Mouse (Mus musculus) hindbrain, embryonic 16.5 days (tissue): ENCODE measurements around the gene Qrfpr. TPM values are rescaled to one million over a fixed set of nuclear protein-coding genes. Genes with fewer than 3 reads are reported as not detected.

Source experiments
- ATAC-seq: fragments of 200-750 bp; cut with Nextera tagmentation; 2 replicates; pipeline ENCODE4 v1.8.0; 2017; ENCODE audit warnings: moderate TSS enrichment, moderate library complexity
- H3K27ac ChIP-seq: fragments of 300-500 bp; sonication (generic); 2 replicates; pipeline ENCODE4 v1.5.1; 2014; ENCODE audit warnings: low read depth, mild to moderate bottlenecking, control low read depth, low read length, moderate library complexity
- H3K27me3 ChIP-seq: fragments of 300-500 bp; sonication (generic); replicated peaks from 2 replicates; pipeline ENCODE4 v1.6.1; 2014; ENCODE audit warnings: low read length; ENCODE audit not compliant: control insufficient read depth, insufficient read depth
- H3K36me3 ChIP-seq: fragments of 300-500 bp; sonication (generic); 2 replicates; pipeline ENCODE4 v1.6.1; 2014; ENCODE audit warnings: mild to moderate bottlenecking, low read length, moderate library complexity, mixed read lengths; ENCODE audit not compliant: control insufficient read depth, insufficient read depth
- H3K4me1 ChIP-seq: fragments of 300-500 bp; sonication (generic); 2 replicates; pipeline ENCODE4 v1.6.1; 2014; ENCODE audit warnings: low read depth, low read length; ENCODE audit not compliant: control insufficient read depth, insufficient read depth
- H3K4me2 ChIP-seq: fragments of 300-500 bp; sonication (generic); 2 replicates; pipeline ENCODE4 v1.6.1; 2014; ENCODE audit warnings: mild to moderate bottlenecking, low read length, control low read depth, moderate library complexity
- H3K4me3 ChIP-seq: fragments of 300-500 bp; sonication (generic); 2 replicates; pipeline ENCODE4 v1.5.1; 2014; ENCODE audit warnings: mild to moderate bottlenecking, low read length, control low read depth, moderate library complexity
- H3K9ac ChIP-seq: fragments of 300-500 bp; sonication (generic); 2 replicates; pipeline ENCODE4 v1.6.1; 2014; ENCODE audit warnings: low read depth, mild to moderate bottlenecking, control low read depth, low read length, moderate library complexity
- H3K9me3 ChIP-seq: fragments of 300-500 bp; sonication (generic); 2 replicates; pipeline ENCODE4 v1.6.1; 2014; ENCODE audit warnings: mild to moderate bottlenecking, low read length, moderate library complexity; ENCODE audit not compliant: control insufficient read depth
- WGBS: fragments of 180-500 bp; shearing (Covaris S2); extraction: QIAGEN DNeasy Blood & Tissue Kit; methylation state at CpG from one replicate; pipeline ENCODE4 v1.1.7; 2014; 5-methylcytosine and 5-hydroxymethylcytosine counted together
- polyA plus RNA-seq: library from polyadenylated mRNA; unstranded; fragments of >200 nt; fragmentation: Nextera tagmentation; extraction: Ambion mirVana; gene quantifications from 2 replicates; pipeline ENCODE4 v1.2.1, GENCODE M21; 2015

Gene Qrfpr
- 1.9 and 2.2 TPM in 2 replicates for polyA plus RNA-seq

GRCm38 (mm10) chr3:36221743-36222682, at the start of gene Qrfpr:
Gene Qrfpr, minus strand, starts transcription at chr3:36222313.
- H3K9me3 ChIP-seq, result no peaks in the 10 kb centered on the region
- H3K27me3 ChIP-seq, result 0 out of 2 replicates have a peak, but pooled peaks cover 8% of the 10 kb centered on the region
- peaks cover 7% of the 10 kb centered on the region; the same call in 1 of the 2 replicates for H3K4me1 ChIP-seq
- H3K9ac ChIP-seq, result peak within 1 kb of the TSS; percentile 18
- H3K36me3 ChIP-seq, result no peaks in the 10 kb centered on the region
- H3K27ac ChIP-seq, result no peak within 1 kb of the TSS
- peak within 1 kb of the TSS; percentile 44 for H3K4me3 ChIP-seq
- ATAC-seq, result peak; percentile 88
- 6% methylated on average over 39 of the region's 39 CpGs for WGBS
- peak within 1 kb of the TSS; percentile 85 for H3K4me2 ChIP-seq

GRCm38 (mm10) chr3:36263873-36264272, 41.8 kb upstream of the Qrfpr start:
- H3K9me3 ChIP-seq, result no peaks in the 10 kb centered on the region
- 69% methylated on average over 11 of the region's 11 CpGs for WGBS
- no peaks in the 10 kb centered on the region for H3K36me3 ChIP-seq
- H3K4me2 ChIP-seq, result no peak overlapping the region
- H3K9ac ChIP-seq, result no peak overlapping the region
- H3K4me3 ChIP-seq, result no peak overlapping the region
- peaks cover 7% of the 10 kb centered on the region; the same call in 1 of the 2 replicates for H3K4me1 ChIP-seq
- no peak overlapping the region for H3K27ac ChIP-seq
- no peaks in the 10 kb centered on the region for H3K27me3 ChIP-seq
- ATAC-seq, result no peak

GRCm38 (mm10) chr3:36263265-36263664, 41.2 kb upstream of the Qrfpr start:
- H3K27ac ChIP-seq, result no peak overlapping the region
- 39% methylated on average over 4 of the region's 4 CpGs for WGBS

GRCm38 (mm10) chr3:36250585-36250984, 28.5 kb upstream of the Qrfpr start:
- ATAC-seq, result no peak
- WGBS, result 72% methylated on average over 5 of the region's 5 CpGs
- Histone ChIP-seq H3K27ac (no peak overlapping the region), H3K4me3 (no peak overlapping the region), H3K9ac (no peak overlapping the region), H3K36me3 (no peaks in the 10 kb centered on the region), H3K9me3 (no peaks in the 10 kb centered on the region), H3K27me3 (no peaks in the 10 kb centered on the region), H3K4me1 (no peaks in the 10 kb centered on the region), H3K4me2 (no peak overlapping the region)

More at GRCm38 (mm10) chr3:36263265-36263664, 41.2 kb upstream of the Qrfpr start:
- H3K36me3 ChIP-seq, result no peaks in the 10 kb centered on the region
- H3K9ac ChIP-seq, result no peak overlapping the region
- no peak overlapping the region for H3K4me3 ChIP-seq
- no peaks in the 10 kb centered on the region for H3K9me3 ChIP-seq
- H3K27me3 ChIP-seq, result no peaks in the 10 kb centered on the region
- no peak overlapping the region for H3K4me2 ChIP-seq
- H3K4me1 ChIP-seq, result peaks cover 7% of the 10 kb centered on the region; the same call in 1 of the 2 replicates
- peak; percentile 50; the same call in 1 of the 2 replicates for ATAC-seq

GRCm38 (mm10) chr3:36248446-36248845, 26.3 kb upstream of the Qrfpr start:
- WGBS, result 74% methylated on average over 2 of the region's 2 CpGs
- Histone ChIP-seq H3K27ac (no peak overlapping the region), H3K9ac (no peak overlapping the region), H3K4me3 (no peak overlapping the region), H3K36me3 (no peaks in the 10 kb centered on the region), H3K9me3 (no peaks in the 10 kb centered on the region), H3K4me1 (no peaks in the 10 kb centered on the region), H3K4me2 (no peak overlapping the region), H3K27me3 (no peaks in the 10 kb centered on the region)
- ATAC-seq, result no peak

GRCm38 (mm10) chr3:36229941-36230340, 7.8 kb upstream of the Qrfpr start:
- no peak overlapping the region for H3K4me2 ChIP-seq
- H3K36me3 ChIP-seq, result no peaks in the 10 kb centered on the region
- no peak for ATAC-seq
- no peaks in the 10 kb centered on the region for H3K27me3 ChIP-seq
- H3K9ac ChIP-seq, result no peak overlapping the region
- 73% methylated on average over 2 of the region's 2 CpGs for WGBS
- no peak overlapping the region for H3K4me3 ChIP-seq
- H3K27ac ChIP-seq, result no peak overlapping the region
- no peaks in the 10 kb centered on the region for H3K9me3 ChIP-seq
- no peaks in the 10 kb centered on the region for H3K4me1 ChIP-seq

- H3K9ac ChIP-seq, result no peak overlapping the region
- H3K27ac ChIP-seq, result no peak overlapping the region
- H3K4me3 ChIP-seq, result no peak overlapping the region
- 85% methylated on average over 1 of the region's 1 CpGs for WGBS
- no peaks in the 10 kb centered on the region for H3K36me3 ChIP-seq
- peaks cover 1% of the 10 kb centered on the region; the same call in 1 of the 2 replicates for H3K4me1 ChIP-seq
- H3K4me2 ChIP-seq, result no peak overlapping the region
- ATAC-seq, result no peak
- no peaks in the 10 kb centered on the region for H3K9me3 ChIP-seq
- no peaks in the 10 kb centered on the region for H3K27me3 ChIP-seq
These were observed 5.1 kb upstream of the Qrfpr start for GRCm38 (mm10) chr3:36227246-36227645.

GRCm38 (mm10) chr3:36223361-36223760, 1.2 kb upstream of the Qrfpr start:
- WGBS, result 18% methylated on average over 2 of the region's 2 CpGs
- Histone ChIP-seq H3K4me1 (peaks cover 7% of the 10 kb centered on the region; the same call in 1 of the 2 replicates), H3K27ac (no peak overlapping the region), H3K36me3 (no peaks in the 10 kb centered on the region), H3K27me3 (0 out of 2 replicates have a peak, but pooled peaks cover 8% of the 10 kb centered on the region), H3K4me2 (no peak overlapping the region), H3K4me3 (no peak overlapping the region), H3K9ac (no peak overlapping the region), H3K9me3 (no peaks in the 10 kb centered on the region)
- no peak for ATAC-seq

GRCm38 (mm10) chr3:36212758-36213157, 9.4 kb downstream of the Qrfpr start:
- 87% methylated on average over 4 of the region's 4 CpGs for WGBS
- H3K27me3 ChIP-seq, result no peaks in the 10 kb centered on the region
- no peaks in the 10 kb centered on the region for H3K9me3 ChIP-seq
- no peak overlapping the region for H3K4me3 ChIP-seq
- no peaks in the 10 kb centered on the region for H3K36me3 ChIP-seq
- H3K27ac ChIP-seq, result no peak overlapping the region
- no peak overlapping the region for H3K4me2 ChIP-seq
- H3K9ac ChIP-seq, result no peak overlapping the region
- no peaks in the 10 kb centered on the region for H3K4me1 ChIP-seq
- ATAC-seq, result no peak
